Mouse (Mus musculus) stomach, postnatal 0 days (tissue): ENCODE measurements around the gene Ifitm10.

Source experiments
- CTCF ChIP-seq: IDR thresholded peaks from 2 replicates; pipeline ENCODE4 v1.5.1; 2016; ENCODE audit warnings: antibody characterized with exemption, low read depth, mild to moderate bottlenecking, moderate library complexity
- EP300 ChIP-seq: optimal IDR thresholded peaks from 2 replicates; pipeline ENCODE3; 2016; ENCODE audit warnings: antibody characterized with exemption

- TF ChIP-seq EP300 = no peak
- no peak for TF ChIP-seq CTCF
Observed at GRCm38 (mm10) chr7:142374413-142375015, 961 bp upstream of the Ifitm10 start.
